Mouse (Mus musculus): ENCODE data around the gene Tmem39a.

Gene Tmem39a

DNA sequence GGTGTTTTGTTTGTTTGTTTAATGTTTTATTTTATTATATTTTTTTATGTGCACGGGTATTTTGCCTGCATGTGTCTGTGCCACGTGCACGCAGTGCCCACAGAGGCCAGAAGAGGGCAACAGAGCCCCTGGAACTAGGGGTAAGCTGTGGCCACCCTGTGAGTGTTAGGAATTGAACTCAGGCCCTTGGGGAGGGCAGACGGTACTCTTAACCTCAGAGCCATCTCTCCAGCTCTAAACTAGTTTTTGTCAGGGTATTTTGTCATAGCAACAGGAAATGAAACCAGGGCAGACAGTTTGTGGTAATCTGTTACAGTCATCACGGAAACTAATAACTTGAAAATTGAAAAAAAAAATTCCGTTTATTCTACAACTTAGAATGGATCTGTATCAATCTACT lies 73.6 kb downstream of the Tmem39a start:
- DNase-seq (ENCODE audit: low read depth in 2 of 2, low spot score in 2 of 2), result peak; percentile 40 to 63

DNA sequence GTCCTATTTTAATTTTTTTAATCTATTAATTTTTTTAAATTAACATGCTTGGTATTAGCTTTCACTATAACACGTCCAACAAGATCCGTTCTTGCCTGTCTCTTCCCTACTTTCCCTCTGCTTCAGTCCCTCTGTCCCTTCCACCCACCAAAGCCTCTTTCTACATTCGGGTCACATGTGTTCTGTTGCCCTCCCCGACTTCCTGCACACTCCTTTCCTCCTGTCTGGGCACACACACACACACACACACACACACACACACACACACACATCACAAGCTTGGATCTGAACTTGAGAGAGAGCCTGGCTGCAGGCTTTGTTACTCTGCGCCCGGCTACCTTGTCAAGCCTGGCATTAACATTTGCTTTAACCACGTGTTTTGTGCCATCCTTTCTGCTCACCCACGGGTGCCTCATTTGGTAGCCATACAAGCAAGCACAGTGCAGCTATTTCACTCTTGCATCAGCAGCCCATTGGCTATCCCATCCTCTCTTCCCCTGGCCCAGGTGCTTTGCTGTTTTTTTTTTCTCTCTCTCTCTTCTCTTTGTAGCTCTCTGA lies 77.4 kb downstream of the Tmem39a start:
- DNase-seq (ENCODE audit: low read depth in 2 of 2, low spot score in 2 of 2), result peak in 1 of 2 experiments; percentile 22

DNA sequence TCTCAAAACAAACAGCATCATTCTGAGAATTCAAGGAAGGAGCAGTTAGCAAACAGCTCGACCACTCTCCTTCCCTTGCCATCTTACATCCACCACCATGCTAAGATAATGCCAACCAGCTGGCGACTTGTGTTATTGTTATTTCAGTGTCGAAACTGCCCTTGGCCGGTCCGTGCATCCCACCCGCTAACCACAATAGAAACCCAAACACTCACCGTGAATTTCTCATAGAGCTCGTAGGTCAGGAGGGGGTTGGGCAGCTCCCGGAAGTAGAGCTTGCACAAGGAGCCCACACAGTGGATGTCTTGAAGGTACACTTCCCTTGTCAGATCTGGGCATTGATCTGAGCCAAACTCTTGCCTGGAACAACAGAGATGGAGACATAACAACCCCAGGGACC lies 78.2 kb downstream of the Tmem39a start:
- DNase-seq (ENCODE audit: low read depth in 2 of 2, low spot score in 2 of 2), result peak in 1 of 2 experiments; percentile 15

- DNase-seq (ENCODE audit: low read depth in 2 of 2, low spot score in 2 of 2), result no peak
These were observed 78.6 kb downstream of the Tmem39a start for GRCm38 (mm10) chr16:38637085-38637484.

Measured in CD8-positive naive resting alpha-beta T cell, adult 2 months (primary cell).